Mouse (Mus musculus) limb, embryonic 11.5 days (tissue): ENCODE measurements around the gene Pard3. TPM values are rescaled to one million over a fixed set of nuclear protein-coding genes. Genes with fewer than 3 reads are reported as not detected.

Source experiments
- ATAC-seq: fragments of 200-750 bp; cut with Nextera tagmentation; 2 replicates; pipeline ENCODE4 v1.8.0; 2017; ENCODE audit warnings: low read depth; ENCODE audit not compliant: insufficient number of reproducible peaks, low FRiP score, low TSS enrichment
- DNase-seq: peaks from one replicate; pipeline ENCODE4 v3.0.0-alpha.2; 2015; ENCODE audit warnings: low spot score
- H3K27ac ChIP-seq: fragments of 300-500 bp; sonication (generic); replicated peaks from 2 replicates; pipeline ENCODE4 v1.5.1; 2014; ENCODE audit warnings: low read depth, mild to moderate bottlenecking, low read length
- H3K27me3 ChIP-seq: fragments of 300-500 bp; sonication (generic); 2 replicates; pipeline ENCODE4 v1.6.1; 2014; ENCODE audit warnings: mild to moderate bottlenecking, low read length, mixed read lengths; ENCODE audit not compliant: control insufficient read depth, insufficient read depth
- H3K36me3 ChIP-seq: fragments of 300-500 bp; sonication (generic); 2 replicates; pipeline ENCODE4 v1.6.1; 2014; ENCODE audit warnings: mild to moderate bottlenecking, low read length, moderate library complexity, mixed read lengths; ENCODE audit not compliant: control insufficient read depth, insufficient read depth
- H3K4me1 ChIP-seq: fragments of 300-500 bp; sonication (generic); 2 replicates; pipeline ENCODE4 v1.6.1; 2014; ENCODE audit warnings: low read length, mixed read lengths; ENCODE audit not compliant: control insufficient read depth, insufficient read depth
- H3K4me2 ChIP-seq: fragments of 300-500 bp; sonication (generic); 2 replicates; pipeline ENCODE4 v1.6.1; 2014; ENCODE audit warnings: low read depth, mild to moderate bottlenecking, moderate library complexity; ENCODE audit not compliant: severe bottlenecking
- H3K4me3 ChIP-seq: fragments of 300-500 bp; sonication (generic); 2 replicates; pipeline ENCODE4 v1.5.1; 2014; ENCODE audit warnings: low read depth, low read length
- H3K9ac ChIP-seq: fragments of 300-500 bp; sonication (generic); 2 replicates; pipeline ENCODE4 v1.6.1; 2014; ENCODE audit warnings: mild to moderate bottlenecking, low read length
- H3K9me3 ChIP-seq: fragments of 300-500 bp; sonication (generic); 2 replicates; pipeline ENCODE4 v1.6.1; 2016; ENCODE audit warnings: low read length; ENCODE audit not compliant: control insufficient read depth
- WGBS: fragments of 180-500 bp; shearing (Covaris S2); extraction: QIAGEN DNeasy Blood & Tissue Kit; methylation state at CpG from one replicate; pipeline ENCODE4 v1.1.7; 2014; 5-methylcytosine and 5-hydroxymethylcytosine counted together
- polyA plus RNA-seq: library from polyadenylated mRNA; unstranded; fragments of >200 nt; fragmentation: Nextera tagmentation; extraction: Ambion mirVana; gene quantifications from 2 replicates; pipeline ENCODE4 v1.2.1, GENCODE M21; 2014

Pard3 gene
- polyA plus RNA-seq, 1 experiment from 2014 or later: 38.8 TPM

GRCm38 (mm10) chr8:127214748-127215433 is 151.2 kb downstream of the Pard3 start:
- DNase-seq (no peak), ATAC-seq (peak; percentile 67)
- peaks cover 28% of the 10 kb centered on the region for H3K4me1 ChIP-seq
- no peak overlapping the region for H3K9ac ChIP-seq
- H3K27me3 ChIP-seq: no peaks in the 10 kb centered on the region
- WGBS: 44% methylated on average over 4 of the region's 4 CpGs
- H3K4me2 ChIP-seq: 0 out of 2 replicates have a peak overlapping the region, but pooled peaks have one; percentile 12
- H3K36me3 ChIP-seq: no peaks in the 10 kb centered on the region
- no peaks in the 10 kb centered on the region for H3K9me3 ChIP-seq
- peak overlapping the region; percentile 73 for H3K27ac ChIP-seq
- H3K4me3 ChIP-seq: no peak overlapping the region

GRCm38 (mm10) chr8:127220206-127220605 is 156.5 kb downstream of the Pard3 start:
- H3K4me2 ChIP-seq: no peak overlapping the region
- no peaks in the 10 kb centered on the region for H3K27me3 ChIP-seq
- H3K9me3 ChIP-seq: no peaks in the 10 kb centered on the region
- peaks cover 23% of the 10 kb centered on the region for H3K4me1 ChIP-seq
- DNase-seq (no peak), ATAC-seq (no peak)
- H3K36me3 ChIP-seq: no peaks in the 10 kb centered on the region
- H3K27ac ChIP-seq: 0 out of 2 replicates have a peak overlapping the region, but pooled peaks have one; percentile 23
- H3K9ac ChIP-seq: no peak overlapping the region
- H3K4me3 ChIP-seq: no peak overlapping the region
- 6% methylated on average over 5 of the region's 5 CpGs for WGBS

- Histone ChIP-seq H3K4me1 (peaks cover 20% of the 10 kb centered on the region), H3K27ac (0 out of 2 replicates have a peak overlapping the region, but pooled peaks have one; percentile 23), H3K4me3 (no peak overlapping the region), H3K36me3 (no peaks in the 10 kb centered on the region), H3K9ac (no peak overlapping the region), H3K9me3 (no peaks in the 10 kb centered on the region), H3K4me2 (no peak overlapping the region), H3K27me3 (no peaks in the 10 kb centered on the region)
- DNase-seq (no peak), ATAC-seq (no peak)
- 53% methylated on average over 7 of the region's 7 CpGs for WGBS
These were observed 156.9 kb downstream of the Pard3 start for GRCm38 (mm10) chr8:127220615-127221014.

GRCm38 (mm10) chr8:127222361-127222760 is 158.7 kb downstream of the Pard3 start:
- H3K4me3 ChIP-seq: no peak overlapping the region
- H3K27ac ChIP-seq: no peak overlapping the region
- peaks cover 17% of the 10 kb centered on the region for H3K4me1 ChIP-seq
- DNase-seq (no peak), ATAC-seq (no peak)
- 78% methylated on average over 3 of the region's 3 CpGs for WGBS
- H3K27me3 ChIP-seq: no peaks in the 10 kb centered on the region
- no peaks in the 10 kb centered on the region for H3K36me3 ChIP-seq
- H3K9ac ChIP-seq: no peak overlapping the region
- H3K9me3 ChIP-seq: no peaks in the 10 kb centered on the region
- H3K4me2 ChIP-seq: no peak overlapping the region

- H3K27me3 ChIP-seq: no peaks in the 10 kb centered on the region
- DNase-seq: no peak
- no peak overlapping the region for H3K4me3 ChIP-seq
- no peak for ATAC-seq
- H3K4me1 ChIP-seq: peaks cover 13% of the 10 kb centered on the region
- H3K9me3 ChIP-seq: no peaks in the 10 kb centered on the region
- WGBS: 82% methylated on average over 1 of the region's 1 CpGs
- H3K36me3 ChIP-seq: no peaks in the 10 kb centered on the region
- no peak overlapping the region for H3K4me2 ChIP-seq
- no peak overlapping the region for H3K9ac ChIP-seq
- H3K27ac ChIP-seq: no peak overlapping the region
These were observed 163.3 kb downstream of the Pard3 start for GRCm38 (mm10) chr8:127226996-127227395.

GRCm38 (mm10) chr8:127227407-127227806 is 163.7 kb downstream of the Pard3 start:
- ATAC-seq: no peak

GRCm38 (mm10) chr8:127229325-127230232 is 165.9 kb downstream of the Pard3 start:
- no peaks in the 10 kb centered on the region for H3K9me3 ChIP-seq
- DNase-seq (no peak), ATAC-seq (no peak)
- WGBS: 73% methylated on average over 15 of the region's 15 CpGs
- peaks cover 13% of the 10 kb centered on the region for H3K4me1 ChIP-seq
- no peaks in the 10 kb centered on the region for H3K36me3 ChIP-seq
- no peak overlapping the region for H3K27ac ChIP-seq
- H3K9ac ChIP-seq: no peak overlapping the region
- H3K27me3 ChIP-seq: no peaks in the 10 kb centered on the region
- no peak overlapping the region for H3K4me2 ChIP-seq
- no peak overlapping the region for H3K4me3 ChIP-seq

More at GRCm38 (mm10) chr8:127227407-127227806, 163.7 kb downstream of the Pard3 start:
- no peak overlapping the region for H3K27ac ChIP-seq
- DNase-seq: no peak
- peaks cover 13% of the 10 kb centered on the region for H3K4me1 ChIP-seq
- no peaks in the 10 kb centered on the region for H3K27me3 ChIP-seq
- no peaks in the 10 kb centered on the region for H3K9me3 ChIP-seq
- H3K36me3 ChIP-seq: no peaks in the 10 kb centered on the region
- no peak overlapping the region for H3K9ac ChIP-seq
- no peak overlapping the region for H3K4me2 ChIP-seq
- WGBS: 87% methylated on average over 4 of the region's 4 CpGs
- no peak overlapping the region for H3K4me3 ChIP-seq

GRCm38 (mm10) chr8:127230233-127230595 is 166.5 kb downstream of the Pard3 start:
- Histone ChIP-seq H3K4me2 (no peak overlapping the region), H3K27me3 (no peaks in the 10 kb centered on the region), H3K36me3 (no peaks in the 10 kb centered on the region), H3K9ac (no peak overlapping the region), H3K4me3 (no peak overlapping the region), H3K27ac (no peak overlapping the region), H3K4me1 (peaks cover 13% of the 10 kb centered on the region), H3K9me3 (no peaks in the 10 kb centered on the region)
- ATAC-seq: no peak
- 64% methylated on average over 8 of the region's 8 CpGs for WGBS
- no peak for DNase-seq
